Mouse (Mus musculus) forebrain, embryonic 15.5 days (tissue): ENCODE results near the gene Map4k3. TPM values are rescaled to one million over a fixed set of nuclear protein-coding genes. Genes with fewer than 3 reads are reported as not detected.
"Not testable (repeated sequence)": the region's sequence is repeated elsewhere in the genome, so short reads cannot be mapped to it uniquely, and the experiment has no call there.

Source experiments
- ATAC-seq: fragments of 200-750 bp; cut with Nextera tagmentation; replicated peaks from 2 replicates; pipeline ENCODE4 v1.8.0; 2017; ENCODE audit warnings: mild to moderate bottlenecking, moderate TSS enrichment, moderate library complexity
- H3K27ac ChIP-seq: fragments of 300-500 bp; sonication (generic); replicated peaks from 2 replicates; pipeline ENCODE4 v1.5.1; 2015; ENCODE audit warnings: mild to moderate bottlenecking, inconsistent platforms
- H3K27me3 ChIP-seq: fragments of 300-500 bp; sonication (generic); 2 replicates; pipeline ENCODE4 v1.6.1; 2015; ENCODE audit warnings: inconsistent platforms
- H3K36me3 ChIP-seq: fragments of 300-500 bp; sonication (generic); 2 replicates; pipeline ENCODE4 v1.6.1; 2015; ENCODE audit warnings: mild to moderate bottlenecking, inconsistent platforms
- H3K4me1 ChIP-seq: fragments of 300-500 bp; sonication (generic); 2 replicates; pipeline ENCODE4 v1.6.1; 2015; ENCODE audit warnings: inconsistent platforms
- H3K4me2 ChIP-seq: fragments of 300-500 bp; sonication (generic); replicated peaks from 2 replicates; pipeline ENCODE4 v1.6.1; 2015; ENCODE audit warnings: mild to moderate bottlenecking, inconsistent platforms
- H3K4me3 ChIP-seq: fragments of 300-500 bp; sonication (generic); 2 replicates; pipeline ENCODE4 v1.5.1; 2015; ENCODE audit warnings: mild to moderate bottlenecking, inconsistent platforms
- H3K9ac ChIP-seq: fragments of 300-500 bp; sonication (generic); replicated peaks from 2 replicates; pipeline ENCODE4 v1.6.1; 2015; ENCODE audit warnings: mild to moderate bottlenecking, inconsistent platforms
- H3K9me3 ChIP-seq: fragments of 300-500 bp; sonication (generic); 2 replicates; pipeline ENCODE4 v1.6.1; 2016; ENCODE audit warnings: inconsistent platforms
- WGBS: fragments of 180-500 bp; shearing (Covaris S2); methylation state at CpG from one replicate; pipeline ENCODE4 v1.1.7; 2015; ENCODE audit warnings: mixed read lengths; 5-methylcytosine and 5-hydroxymethylcytosine counted together
- polyA plus RNA-seq: library from polyadenylated mRNA; unstranded; fragments of >200 nt; fragmentation: Nextera tagmentation; extraction: Ambion mirVana; gene quantifications from 2 replicates; pipeline ENCODE4 v1.2.1, GENCODE M21; 2015

Gene Map4k3
- polyA plus RNA-seq, 1 experiment from 2014 or later: 33.5 TPM

- no peak for ATAC-seq
- H3K4me1 ChIP-seq: no peaks in the 10 kb centered on the region
- H3K36me3 ChIP-seq: no peaks in the 10 kb centered on the region
- H3K4me3 ChIP-seq: no peak overlapping the region
- no peaks in the 10 kb centered on the region for H3K27me3 ChIP-seq
- 77% methylated on average over 9 of the region's 9 CpGs for WGBS
- no peak overlapping the region for H3K27ac ChIP-seq
- no peak overlapping the region for H3K9ac ChIP-seq
- no peaks in the 10 kb centered on the region for H3K9me3 ChIP-seq
- H3K4me2 ChIP-seq: no peak overlapping the region
These were observed 27.0 kb upstream of the Map4k3 start for GRCm38 (mm10) chr17:80755076-80755871.

- H3K9me3 ChIP-seq: no peaks in the 10 kb centered on the region
- no peak for ATAC-seq
- 72% methylated on average over 8 of the region's 8 CpGs for WGBS
- H3K27ac ChIP-seq: no peak overlapping the region
- no peak overlapping the region for H3K4me2 ChIP-seq
- no peaks in the 10 kb centered on the region for H3K36me3 ChIP-seq
- H3K4me3 ChIP-seq: no peak overlapping the region
- H3K27me3 ChIP-seq: no peaks in the 10 kb centered on the region
- no peaks in the 10 kb centered on the region for H3K4me1 ChIP-seq
- no peak overlapping the region for H3K9ac ChIP-seq
These were observed 26.3 kb upstream of the Map4k3 start for GRCm38 (mm10) chr17:80754589-80754988.

- H3K36me3 ChIP-seq: no peaks in the 10 kb centered on the region
- H3K27me3 ChIP-seq: no peaks in the 10 kb centered on the region
- no peak for ATAC-seq
- H3K9ac ChIP-seq: no peak overlapping the region
- no peak overlapping the region for H3K4me2 ChIP-seq
- H3K4me1 ChIP-seq: no peaks in the 10 kb centered on the region
- 23% methylated on average over 1 of the region's 1 CpGs for WGBS
- H3K27ac ChIP-seq: no peak overlapping the region
- H3K9me3 ChIP-seq: no peaks in the 10 kb centered on the region
- no peak overlapping the region for H3K4me3 ChIP-seq
These were observed 24.2 kb upstream of the Map4k3 start for GRCm38 (mm10) chr17:80752466-80752865.

GRCm38 (mm10) chr17:80739421-80739820 is 11.1 kb upstream of the Map4k3 start:
- no peak overlapping the region for H3K27ac ChIP-seq
- H3K4me1 ChIP-seq: no peaks in the 10 kb centered on the region
- no peak overlapping the region for H3K4me2 ChIP-seq
- no peaks in the 10 kb centered on the region for H3K36me3 ChIP-seq
- H3K9ac ChIP-seq: no peak overlapping the region
- no peak for ATAC-seq
- no peak overlapping the region for H3K4me3 ChIP-seq
- no peaks in the 10 kb centered on the region for H3K9me3 ChIP-seq
- 50% methylated on average over 5 of the region's 5 CpGs for whole genome bisulfite sequencing
- no peaks in the 10 kb centered on the region for H3K27me3 ChIP-seq

- no peaks in the 10 kb centered on the region for H3K4me1 ChIP-seq
- H3K36me3 ChIP-seq: no peaks in the 10 kb centered on the region
- no peaks in the 10 kb centered on the region for H3K27me3 ChIP-seq
- ATAC-seq: no peak
- 71% methylated on average over 6 of the region's 6 CpGs for WGBS
- no peak overlapping the region for H3K4me3 ChIP-seq
- H3K27ac ChIP-seq: no peak overlapping the region
- H3K9me3 ChIP-seq: no peaks in the 10 kb centered on the region
- no peak overlapping the region for H3K9ac ChIP-seq
- H3K4me2 ChIP-seq: no peak overlapping the region
These were observed 6.4 kb upstream of the Map4k3 start for GRCm38 (mm10) chr17:80734700-80735099.

- H3K27me3 ChIP-seq: no peaks in the 10 kb centered on the region
- H3K36me3 ChIP-seq: no peaks in the 10 kb centered on the region
- no peak overlapping the region for H3K27ac ChIP-seq
- H3K9me3 ChIP-seq: no peaks in the 10 kb centered on the region
- no peak overlapping the region for H3K4me3 ChIP-seq
- no peak overlapping the region for H3K9ac ChIP-seq
- no peak overlapping the region for H3K4me2 ChIP-seq
- ATAC-seq: no peak
- WGBS: 82% methylated on average over 12 of the region's 12 CpGs
- H3K4me1 ChIP-seq: peaks cover 10% of the 10 kb centered on the region
These were observed 5.0 kb upstream of the Map4k3 start for GRCm38 (mm10) chr17:80733121-80733800.

- ATAC-seq: no peak
- Histone ChIP-seq H3K9me3 (no peaks in the 10 kb centered on the region), H3K4me2 (no peak overlapping the region), H3K36me3 (no peaks in the 10 kb centered on the region), H3K27ac (no peak overlapping the region), H3K4me3 (no peak overlapping the region), H3K27me3 (no peaks in the 10 kb centered on the region), H3K9ac (no peak overlapping the region), H3K4me1 (peaks cover 10% of the 10 kb centered on the region)
- 79% methylated on average over 4 of the region's 4 CpGs for WGBS
These were observed 4.0 kb upstream of the Map4k3 start for GRCm38 (mm10) chr17:80732256-80732655.

GRCm38 (mm10) chr17:80730283-80730682 is 2.0 kb upstream of the Map4k3 start:
- 89% methylated on average over 6 of the region's 6 CpGs for WGBS
- not testable (repeated sequence) for H3K27ac ChIP-seq, H3K36me3 ChIP-seq, ATAC-seq, H3K27me3 ChIP-seq, H3K4me3 ChIP-seq, H3K9ac ChIP-seq, H3K9me3 ChIP-seq, H3K4me2 ChIP-seq
- H3K4me1 ChIP-seq: peaks cover 26% of the 10 kb centered on the region

GRCm38 (mm10) chr17:80729825-80730224 is 1.5 kb upstream of the Map4k3 start:
- WGBS: 78% methylated on average over 5 of the region's 5 CpGs
- H3K4me1 ChIP-seq: peaks cover 30% of the 10 kb centered on the region
- H3K9me3 ChIP-seq: no peaks in the 10 kb centered on the region
- ATAC-seq: no peak
- no peak overlapping the region for H3K27ac ChIP-seq
- no peak overlapping the region for H3K4me2 ChIP-seq
- no peaks in the 10 kb centered on the region for H3K36me3 ChIP-seq
- H3K9ac ChIP-seq: no peak overlapping the region
- H3K27me3 ChIP-seq: no peaks in the 10 kb centered on the region
- H3K4me3 ChIP-seq: no peak overlapping the region

GRCm38 (mm10) chr17:80729080-80729749 is 930 bp upstream of the Map4k3 start:
- Histone ChIP-seq H3K9me3 (no peaks in the 10 kb centered on the region), H3K9ac (no peak overlapping the region), H3K36me3 (no peaks in the 10 kb centered on the region), H3K4me2 (no peak overlapping the region), H3K27ac (peak overlapping the region; percentile 91), H3K27me3 (no peaks in the 10 kb centered on the region), H3K4me3 (no peak overlapping the region), H3K4me1 (peaks cover 35% of the 10 kb centered on the region)
- no peak for ATAC-seq
- WGBS: 20% methylated on average over 9 of the region's 9 CpGs

GRCm38 (mm10) chr17:80727341-80727951 is 839 bp downstream of the Map4k3 start:
- Histone ChIP-seq H3K9me3 (no peaks in the 10 kb centered on the region), H3K4me1 (peaks cover 43% of the 10 kb centered on the region), H3K27ac (peak overlapping the region; percentile 91), H3K4me3 (peak overlapping the region; percentile 88), H3K9ac (peak overlapping the region; percentile 99), H3K4me2 (peak overlapping the region; percentile 74), H3K27me3 (no peaks in the 10 kb centered on the region), H3K36me3 (no peaks in the 10 kb centered on the region)
- peak; percentile 76 for ATAC-seq
- WGBS: under 1% methylated on average over 53 of the region's 54 CpGs

GRCm38 (mm10) chr17:80726821-80727220 is 1.5 kb downstream of the Map4k3 start:
- H3K27me3 ChIP-seq: no peaks in the 10 kb centered on the region
- no peak for ATAC-seq
- H3K4me2 ChIP-seq: peak overlapping the region; percentile 74
- peak overlapping the region; percentile 91 for H3K27ac ChIP-seq
- H3K9ac ChIP-seq: peak overlapping the region; percentile 99
- WGBS: 5% methylated on average over 8 of the region's 8 CpGs
- no peaks in the 10 kb centered on the region for H3K9me3 ChIP-seq
- peak overlapping the region; percentile 88 for H3K4me3 ChIP-seq
- H3K36me3 ChIP-seq: no peaks in the 10 kb centered on the region
- H3K4me1 ChIP-seq: peaks cover 50% of the 10 kb centered on the region
